Mouse (Mus musculus) 3134 (cell line): Measurements from ENCODE around the gene Galnt14.
A peak's percentile ranks its signal among the peaks of the same experiment; 100 is the strongest.

ENCODE experiments used
- DNase-seq: peaks from one replicate; pipeline ENCODE4 v3.0.0-alpha.2; 2011; ENCODE audit warnings: low spot score; ENCODE audit not compliant: insufficient read length; ENCODE audit errors: extremely low read depth

Gene Galnt14

GRCm38 (mm10) chr17:73710042-73710911 is at the start of gene Galnt14:
Gene Galnt14 (minus strand): TSS chr17:73710453.
- DNase-seq = no peak

GRCm38 (mm10) chr17:73743681-73744311 is 33.5 kb upstream of the Galnt14 start:
- DNase-seq = peak; percentile 12

GRCm38 (mm10) chr17:73723885-73724682 is 13.8 kb upstream of the Galnt14 start:
- no peak for DNase-seq

- no peak for DNase-seq
Measured at GRCm38 (mm10) chr17:73719021-73719748, 8.9 kb upstream of the Galnt14 start.

GRCm38 (mm10) chr17:73716684-73717083 is 6.4 kb upstream of the Galnt14 start:
- DNase-seq = no peak

- DNase-seq = no peak
Measured at GRCm38 (mm10) chr17:73714440-73715221, 4.4 kb upstream of the Galnt14 start.

- no peak for DNase-seq
Measured at GRCm38 (mm10) chr17:73713347-73713746, 3.1 kb upstream of the Galnt14 start.

GRCm38 (mm10) chr17:73711919-73712318 is 1.7 kb upstream of the Galnt14 start:
- no peak for DNase-seq

- DNase-seq = no peak
Measured at GRCm38 (mm10) chr17:73709131-73710041, 867 bp downstream of the Galnt14 start.

- no peak for DNase-seq
Measured at GRCm38 (mm10) chr17:73708451-73708850, 1.8 kb downstream of the Galnt14 start.

- no peak for DNase-seq
Measured at GRCm38 (mm10) chr17:73703571-73703970, 6.7 kb downstream of the Galnt14 start.

- DNase-seq = no peak
Measured at GRCm38 (mm10) chr17:73701016-73701415, 9.2 kb downstream of the Galnt14 start.

- no peak for DNase-seq
Measured at GRCm38 (mm10) chr17:73699881-73700280, 10.4 kb downstream of the Galnt14 start.

GRCm38 (mm10) chr17:73694206-73694952 is 15.9 kb downstream of the Galnt14 start:
- DNase-seq = no peak

- no peak for DNase-seq
Measured at GRCm38 (mm10) chr17:73688261-73688660, 22.0 kb downstream of the Galnt14 start.

- DNase-seq = no peak
Measured at GRCm38 (mm10) chr17:73686292-73686691, 24.0 kb downstream of the Galnt14 start.

- DNase-seq = no peak
Measured at GRCm38 (mm10) chr17:73684746-73685145, 25.5 kb downstream of the Galnt14 start.

GRCm38 (mm10) chr17:73671921-73672320 is 38.3 kb downstream of the Galnt14 start:
- DNase-seq = no peak
